ENCODE assay signal across 8 mouse cellular contexts in genomic region chr2:4917326-4918021, GRCm38 (mm10). TPM values are rescaled to one million over a fixed set of nuclear protein-coding genes. Genes with fewer than 3 reads are reported as not detected.
DNase-seq lines count a peak whose midpoint lies in the region; ATAC-seq and TF ChIP-seq lines count a peak whose summit lies in the region.

No protein-coding gene starts in this region.

- H3K4me2 ChIP-seq in embryonic facial prominence, embryonic 15.5 days (replicated peaks), result peak overlapping the region; percentile 42
- peak overlapping the region; percentile 62 for H3K4me2 ChIP-seq in heart, embryonic 12.5 days
- peak overlapping the region; percentile 53 for H3K4me2 ChIP-seq in kidney, embryonic 15.5 days
- peak overlapping the region; percentile 42 for H3K4me2 ChIP-seq in liver, embryonic 13.5 days
- peak overlapping the region; percentile 29 for H3K4me2 ChIP-seq in stomach, embryonic 14.5 days (replicated peaks; ENCODE audit: low read depth, low read length)

- no peaks in the 10 kb centered on the region; the same call in 1 of the 2 replicates for H3K4me1 ChIP-seq in bone marrow, adult 2 months (ENCODE audit: control insufficient read depth, insufficient read depth, low read length)
- peaks cover 17% of the 10 kb centered on the region for H3K4me1 ChIP-seq in embryonic facial prominence, embryonic 15.5 days
- H3K4me1 ChIP-seq in heart, embryonic 12.5 days (replicated peaks), result peaks cover 8% of the 10 kb centered on the region
- H3K4me1 ChIP-seq in kidney, embryonic 15.5 days, result peaks cover 20% of the 10 kb centered on the region
- peaks cover 35% of the 10 kb centered on the region for H3K4me1 ChIP-seq in liver, embryonic 13.5 days (replicated peaks)
- 0 out of 2 replicates have a peak, but pooled peaks cover 3% of the 10 kb centered on the region for H3K4me1 ChIP-seq in stomach, embryonic 14.5 days (ENCODE audit: control insufficient read depth, insufficient read depth, low read length)

- no peaks in the 10 kb centered on the region for H3K27me3 ChIP-seq in embryonic facial prominence, embryonic 15.5 days
- no peaks in the 10 kb centered on the region for H3K27me3 ChIP-seq in heart, embryonic 12.5 days (replicated peaks)
- no peaks in the 10 kb centered on the region for H3K27me3 ChIP-seq in kidney, embryonic 15.5 days
- H3K27me3 ChIP-seq in liver, embryonic 13.5 days, result no peaks in the 10 kb centered on the region
- H3K27me3 ChIP-seq in stomach, embryonic 14.5 days (ENCODE audit: control insufficient read depth, insufficient read depth, low read length), result no peaks in the 10 kb centered on the region

- peak; percentile 53 for TF ChIP-seq CTCF in bone marrow, adult 2 months (IDR thresholded peaks at IDR 0.05; ENCODE audit: control insufficient read depth, insufficient read depth, low read length)

- peak overlapping the region; percentile 54; the same call in 1 of the 2 replicates for H3K27ac ChIP-seq in bone marrow, adult 2 months (ENCODE audit: control insufficient read depth, insufficient read depth, low read depth, low read length, poor library complexity)
- 0 out of 2 replicates have a peak overlapping the region, but pooled peaks have one; percentile 5 for H3K27ac ChIP-seq in embryonic facial prominence, embryonic 15.5 days (replicated peaks)
- no peak overlapping the region for H3K27ac ChIP-seq in heart, embryonic 12.5 days (ENCODE audit: poor library complexity, severe bottlenecking)
- no peak overlapping the region for H3K27ac ChIP-seq in kidney, embryonic 15.5 days
- H3K27ac ChIP-seq in liver, embryonic 13.5 days, result peak overlapping the region; percentile 56
- H3K27ac ChIP-seq in stomach, embryonic 14.5 days (ENCODE audit: low read length), result no peak overlapping the region

- H3K9ac ChIP-seq in embryonic facial prominence, embryonic 15.5 days, result no peak overlapping the region
- H3K9ac ChIP-seq in heart, embryonic 12.5 days, result no peak overlapping the region
- no peak overlapping the region for H3K9ac ChIP-seq in kidney, embryonic 15.5 days
- H3K9ac ChIP-seq in liver, embryonic 13.5 days, result peak overlapping the region; percentile 37; the same call in 1 of the 2 replicates
- H3K9ac ChIP-seq in stomach, embryonic 14.5 days (replicated peaks; ENCODE audit: low read depth, low read length), result no peak overlapping the region

- no peak for TF ChIP-seq POLR2A in bone marrow, adult 2 months (IDR thresholded peaks at IDR 0.05; ENCODE audit: borderline replicate concordance, control insufficient read depth, low read depth, low read length)

- WGBS in bone marrow, adult 2 months, result 3% methylated on average over 8 of the region's 8 CpGs
- WGBS in embryonic facial prominence, embryonic 15.5 days, result 11% methylated on average over 8 of the region's 8 CpGs
- WGBS in heart, embryonic 12.5 days, result 14% methylated on average over 8 of the region's 8 CpGs
- 15% methylated on average over 8 of the region's 8 CpGs for WGBS in kidney, embryonic 15.5 days
- WGBS in liver, embryonic 13.5 days (ENCODE audit: insufficient replicate concordance), result 10% methylated on average over 8 of the region's 8 CpGs
- 19% methylated on average over 8 of the region's 8 CpGs for WGBS in stomach, embryonic 14.5 days

- DNase-seq in CD4-positive, CD25-positive, alpha-beta regulatory T cell, adult 2 months (ENCODE audit: low read depth, low spot score), result peak; percentile 86
- DNase-seq in liver, embryonic 13.5 days, result peak; percentile 19
- DNase-seq in naive thymus-derived CD4-positive, alpha-beta T cell, adult 2 months (ENCODE audit: low read depth), result peak; percentile 90

- H3K9me3 ChIP-seq in embryonic facial prominence, embryonic 15.5 days (replicated peaks), result no peaks in the 10 kb centered on the region
- peaks cover 6% of the 10 kb centered on the region for H3K9me3 ChIP-seq in heart, embryonic 12.5 days (replicated peaks)
- H3K9me3 ChIP-seq in kidney, embryonic 15.5 days (replicated peaks), result no peaks in the 10 kb centered on the region
- H3K9me3 ChIP-seq in liver, embryonic 13.5 days (replicated peaks), result no peaks in the 10 kb centered on the region
- H3K9me3 ChIP-seq in stomach, embryonic 14.5 days (ENCODE audit: control insufficient read depth, low read depth, low read length), result no peaks in the 10 kb centered on the region

- peak overlapping the region; percentile 44 for H3K4me3 ChIP-seq in bone marrow, adult 2 months (replicated peaks; ENCODE audit: control insufficient read depth, low read depth, low read length)
- peak overlapping the region; percentile 22; the same call in 1 of the 2 replicates for H3K4me3 ChIP-seq in embryonic facial prominence, embryonic 15.5 days (replicated peaks)
- peak overlapping the region; percentile 10; the same call in 1 of the 2 replicates for H3K4me3 ChIP-seq in heart, embryonic 12.5 days
- peak overlapping the region; percentile 11; the same call in 1 of the 2 replicates for H3K4me3 ChIP-seq in kidney, embryonic 15.5 days (replicated peaks)
- peak overlapping the region; percentile 14; the same call in 1 of the 2 replicates for H3K4me3 ChIP-seq in liver, embryonic 13.5 days (replicated peaks)
- no peak overlapping the region for H3K4me3 ChIP-seq in stomach, embryonic 14.5 days (ENCODE audit: low read depth, low read length)

- no peak for ATAC-seq in embryonic facial prominence, embryonic 15.5 days (ENCODE audit: insufficient number of reproducible peaks, low FRiP score, low TSS enrichment, low read depth)
- no peak for ATAC-seq in heart, embryonic 12.5 days (ENCODE audit: insufficient number of reproducible peaks, low FRiP score)
- ATAC-seq in kidney, embryonic 15.5 days (replicated peaks; ENCODE audit: low FRiP score), result no peak
- ATAC-seq in liver, embryonic 13.5 days (ENCODE audit: low read depth), result no peak
- ATAC-seq in stomach, embryonic 14.5 days (ENCODE audit: insufficient number of reproducible peaks, insufficient read depth, low FRiP score, low read depth), result no peak

- H3K36me3 ChIP-seq in embryonic facial prominence, embryonic 15.5 days, result no peaks in the 10 kb centered on the region
- no peaks in the 10 kb centered on the region for H3K36me3 ChIP-seq in heart, embryonic 12.5 days
- H3K36me3 ChIP-seq in kidney, embryonic 15.5 days, result no peaks in the 10 kb centered on the region
- H3K36me3 ChIP-seq in liver, embryonic 13.5 days, result no peaks in the 10 kb centered on the region
- no peaks in the 10 kb centered on the region for H3K36me3 ChIP-seq in stomach, embryonic 14.5 days (ENCODE audit: control insufficient read depth, insufficient read depth, low read length)

RNA-seq across cellular contexts. Expression of gene Phyh, which starts 1.3 kb away (rescaled TPM):
- 19.6 and 44.1 TPM in 2 replicates for polyA plus RNA-seq in bone marrow, adult 2 months (2011; ENCODE audit: insufficient read depth, insufficient read length, low replicate concordance, missing spikeins)
- 44.5 and 46.5 TPM in 2 replicates for polyA plus RNA-seq in embryonic facial prominence, embryonic 15.5 days (2015; fragmentation: Nextera tagmentation; extraction: Ambion mirVana)
- 132 and 140 TPM in 2 replicates for polyA plus RNA-seq in heart, embryonic 12.5 days (2016; fragmentation: Nextera tagmentation; extraction: Ambion mirVana)
- polyA plus RNA-seq in kidney, embryonic 15.5 days (2015; fragmentation: Nextera tagmentation; extraction: Ambion mirVana), result 55.2 and 59.5 TPM in 2 replicates
- polyA plus RNA-seq in liver, embryonic 13.5 days (2015; fragmentation: Nextera tagmentation; extraction: Ambion mirVana), result 47.6 and 61.5 TPM in 2 replicates
- 59.0 and 64.2 TPM in 2 replicates for polyA plus RNA-seq in stomach, embryonic 14.5 days (2014; fragmentation: Nextera tagmentation; extraction: Ambion mirVana)

RNA-seq across cellular contexts. Expression of gene Sephs1, which starts 36.1 kb away (rescaled TPM):
- polyA plus RNA-seq in bone marrow, adult 2 months (2011; ENCODE audit: insufficient read depth, insufficient read length, low replicate concordance, missing spikeins), result 15.7 and 17.7 TPM in 2 replicates
- 68.6 and 71.6 TPM in 2 replicates for polyA plus RNA-seq in embryonic facial prominence, embryonic 15.5 days (2015; fragmentation: Nextera tagmentation; extraction: Ambion mirVana)
- polyA plus RNA-seq in heart, embryonic 12.5 days (2016; fragmentation: Nextera tagmentation; extraction: Ambion mirVana), result 58.4 and 61.0 TPM in 2 replicates
- 83.5 and 84.2 TPM in 2 replicates for polyA plus RNA-seq in kidney, embryonic 15.5 days (2015; fragmentation: Nextera tagmentation; extraction: Ambion mirVana)
- 33.2 and 39.6 TPM in 2 replicates for polyA plus RNA-seq in liver, embryonic 13.5 days (2015; fragmentation: Nextera tagmentation; extraction: Ambion mirVana)
- 81.9 and 83.5 TPM in 2 replicates for polyA plus RNA-seq in stomach, embryonic 14.5 days (2014; fragmentation: Nextera tagmentation; extraction: Ambion mirVana)

RNA-seq across cellular contexts. Expression of gene Ucma, which starts 58.4 kb away (rescaled TPM):
- 2.8 TPM in 1 of 2 replicates, not detected in the other for polyA plus RNA-seq in bone marrow, adult 2 months (2011; ENCODE audit: insufficient read depth, insufficient read length, low replicate concordance, missing spikeins)
- polyA plus RNA-seq in embryonic facial prominence, embryonic 15.5 days (2015; fragmentation: Nextera tagmentation; extraction: Ambion mirVana), result 1.2 and 1.3 TPM in 2 replicates
- polyA plus RNA-seq in heart, embryonic 12.5 days (2016; fragmentation: Nextera tagmentation; extraction: Ambion mirVana), result not detected in 2 replicates
- not detected in 2 replicates for polyA plus RNA-seq in kidney, embryonic 15.5 days (2015; fragmentation: Nextera tagmentation; extraction: Ambion mirVana)
- polyA plus RNA-seq in liver, embryonic 13.5 days (2015; fragmentation: Nextera tagmentation; extraction: Ambion mirVana), result not detected in 2 replicates
- not detected in 2 replicates for polyA plus RNA-seq in stomach, embryonic 14.5 days (2014; fragmentation: Nextera tagmentation; extraction: Ambion mirVana)

Comparison
In these comparisons a context has a peak if more than half of its experiments do, and no peak if none do; other contexts are left out.
1. DNase-seq: peak in every context shown above with its lines; median percentile 90 in naive thymus-derived CD4-positive, alpha-beta T cell, adult 2 months; 86 in CD4-positive, CD25-positive, alpha-beta regulatory T cell, adult 2 months; 19 in liver, embryonic 13.5 days.
2. H3K27ac ChIP-seq: peak in bone marrow, adult 2 months (single experiment), embryonic facial prominence, embryonic 15.5 days (single experiment) and liver, embryonic 13.5 days (single experiment); none in heart, embryonic 12.5 days (single experiment), kidney, embryonic 15.5 days (single experiment) and stomach, embryonic 14.5 days (single experiment).
3. Peak in every context shown above with its lines, with median percentiles within 50 percentile points of each other: H3K4me2 ChIP-seq.